Mouse (Mus musculus): Measurements from ENCODE around the gene Nle1. TPM values are rescaled to one million over a fixed set of nuclear protein-coding genes. Genes with fewer than 3 reads are reported as not detected.
A peak's percentile ranks its signal among the peaks of the same experiment; 100 is the strongest.
"Not testable (repeated sequence)": the region's sequence is repeated elsewhere in the genome, so short reads cannot be mapped to it uniquely, and the experiment has no call there.

Nle1 gene
- polyA plus RNA-seq, 1 experiment, result 29.1 TPM

DNA sequence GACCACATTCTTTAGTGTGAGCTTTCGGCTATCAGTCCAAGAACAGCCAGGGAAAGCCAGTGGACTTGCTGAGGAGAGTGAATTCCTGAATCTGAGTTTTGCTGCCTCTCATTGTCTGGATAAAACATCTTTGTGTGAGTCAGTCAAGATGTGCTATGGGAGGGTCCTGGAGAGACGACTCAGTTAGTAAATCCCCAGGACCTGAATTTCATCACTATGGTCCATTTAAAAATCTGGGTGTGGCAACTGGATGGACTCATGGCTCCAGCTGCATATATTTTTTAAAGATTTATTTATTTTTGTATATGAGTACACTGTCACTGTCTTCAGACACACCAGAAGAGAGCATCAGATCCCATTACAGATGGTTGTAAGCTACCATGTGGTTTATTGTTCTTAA, 37.4 kb upstream of the Nle1 start:
- WGBS, result 45% methylated on average over 2 of the region's 2 CpGs
- H3K4me3 ChIP-seq (replicated peaks; ENCODE audit: extremely low read depth, low read depth, low read length), result no peak overlapping the region
- no peak for DNase-seq
- TF ChIP-seq CTCF (IDR thresholded peaks at IDR 0.05; ENCODE audit: insufficient read depth, low read length) (no peak), POLR2A (IDR thresholded peaks at IDR 0.05; ENCODE audit: borderline replicate concordance, extremely low read depth, low read depth, low read length) (no peak)
- peaks cover 5% of the 10 kb centered on the region for H3K4me1 ChIP-seq (ENCODE audit: control insufficient read depth, insufficient read depth, low read length)

DNA sequence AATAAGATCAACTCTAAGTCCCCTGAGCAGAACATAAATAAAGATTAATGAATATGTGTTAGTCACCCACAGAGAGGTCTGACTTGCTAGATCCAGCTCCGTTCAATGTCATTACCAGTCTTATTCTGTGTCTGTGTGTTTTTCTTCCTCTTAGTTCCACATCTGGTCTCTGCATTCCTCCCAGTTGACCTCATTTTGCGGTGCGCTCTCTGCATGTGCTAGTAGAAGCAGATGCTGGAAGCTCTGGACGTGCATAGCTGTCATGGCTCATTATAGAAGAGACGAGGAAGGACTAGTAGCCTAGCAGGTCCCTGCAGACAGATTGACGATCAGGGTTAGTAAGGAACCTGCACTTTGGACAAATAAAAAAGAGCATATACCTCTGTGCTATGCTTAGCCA, 35.1 kb upstream of the Nle1 start:
- WGBS, result 64% methylated on average over 6 of the region's 6 CpGs
- DNase-seq, result no peak
- Histone ChIP-seq H3K4me3 (replicated peaks; ENCODE audit: extremely low read depth, low read depth, low read length) (no peak overlapping the region), H3K4me1 (ENCODE audit: control insufficient read depth, insufficient read depth, low read length) (peaks cover 2% of the 10 kb centered on the region; the same call in 1 of the 2 replicates)
- TF ChIP-seq CTCF (IDR thresholded peaks at IDR 0.05; ENCODE audit: insufficient read depth, low read length) (no peak), POLR2A (IDR thresholded peaks at IDR 0.05; ENCODE audit: borderline replicate concordance, extremely low read depth, low read depth, low read length) (no peak)

DNA sequence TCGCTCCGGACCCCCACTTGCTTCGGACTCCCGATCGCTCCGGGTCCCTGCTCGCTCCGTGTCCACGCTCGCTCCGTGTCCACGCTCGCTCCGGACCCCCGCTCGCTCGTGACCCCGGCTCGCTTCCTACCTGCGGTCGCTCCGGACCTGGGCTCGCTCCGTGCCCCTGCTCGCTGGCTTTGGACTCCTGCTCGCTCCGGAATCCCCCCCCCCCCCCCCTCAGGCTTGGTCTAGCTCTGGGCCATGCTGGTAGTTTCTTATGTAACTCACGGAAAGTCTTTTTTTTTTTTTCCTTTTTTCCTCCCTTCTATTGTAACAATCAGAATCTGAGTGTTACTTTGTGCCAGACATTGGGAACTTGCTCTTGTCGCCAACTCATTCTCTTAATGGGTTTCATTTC, 25.0 kb upstream of the Nle1 start:
- no peak for TF ChIP-seq CTCF (IDR thresholded peaks at IDR 0.05; ENCODE audit: insufficient read depth, low read length)
- TF ChIP-seq POLR2A (IDR thresholded peaks at IDR 0.05; ENCODE audit: borderline replicate concordance, extremely low read depth, low read depth, low read length), result no peak
- Histone ChIP-seq H3K4me3 (replicated peaks; ENCODE audit: extremely low read depth, low read depth, low read length) (peak overlapping the region; percentile 72), H3K4me1 (ENCODE audit: control insufficient read depth, insufficient read depth, low read length) (peaks cover 7% of the 10 kb centered on the region)
- DNase-seq, result no peak
- 3% methylated on average over 29 of the region's 29 CpGs for WGBS

DNA sequence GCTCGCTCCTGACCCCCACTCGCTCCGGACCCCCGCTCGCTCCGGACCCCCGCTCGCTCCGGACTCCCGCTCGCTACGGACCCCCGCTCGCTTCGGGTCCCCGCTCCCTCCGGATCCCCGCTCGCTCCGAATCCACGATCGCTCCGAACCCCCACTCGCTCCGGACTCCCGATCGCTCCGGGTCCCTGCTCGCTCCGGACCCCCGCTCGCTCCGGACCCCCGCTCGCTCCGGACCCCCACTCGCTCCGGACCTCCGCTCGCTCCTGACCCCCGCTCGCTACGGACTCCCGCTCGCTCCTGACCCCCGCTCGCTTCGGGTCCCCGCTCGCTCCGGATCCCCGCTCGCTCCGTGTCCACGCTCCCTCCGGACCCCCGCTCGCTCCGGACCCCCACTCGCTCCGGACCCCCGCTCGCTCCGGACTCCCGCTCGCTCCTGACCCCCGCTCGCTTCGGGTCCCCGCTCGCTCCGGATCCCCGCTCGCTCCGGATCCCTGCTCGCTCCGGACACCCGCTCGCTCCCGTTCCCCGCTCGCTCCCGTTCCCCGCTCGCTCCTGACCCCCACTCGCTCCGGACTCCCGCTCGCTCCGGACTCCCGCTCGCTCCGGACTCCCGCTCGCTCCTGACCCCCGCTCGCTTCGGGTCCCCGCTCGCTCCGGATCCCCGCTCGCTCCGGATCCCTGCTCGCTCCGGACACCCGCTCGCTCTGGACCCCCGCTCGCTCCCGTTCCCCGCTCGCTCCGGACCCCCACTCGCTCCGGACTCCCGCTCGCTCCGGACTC, 23.6 kb upstream of the Nle1 start:
- peak overlapping the region; percentile 41 for H3K4me3 ChIP-seq (replicated peaks; ENCODE audit: extremely low read depth, low read depth, low read length)
- not testable (repeated sequence) for DNase-seq; H3K4me1 ChIP-seq (ENCODE audit: control insufficient read depth, insufficient read depth, low read length)
- WGBS, result 2% methylated on average over 109 of the region's 119 CpGs

DNA sequence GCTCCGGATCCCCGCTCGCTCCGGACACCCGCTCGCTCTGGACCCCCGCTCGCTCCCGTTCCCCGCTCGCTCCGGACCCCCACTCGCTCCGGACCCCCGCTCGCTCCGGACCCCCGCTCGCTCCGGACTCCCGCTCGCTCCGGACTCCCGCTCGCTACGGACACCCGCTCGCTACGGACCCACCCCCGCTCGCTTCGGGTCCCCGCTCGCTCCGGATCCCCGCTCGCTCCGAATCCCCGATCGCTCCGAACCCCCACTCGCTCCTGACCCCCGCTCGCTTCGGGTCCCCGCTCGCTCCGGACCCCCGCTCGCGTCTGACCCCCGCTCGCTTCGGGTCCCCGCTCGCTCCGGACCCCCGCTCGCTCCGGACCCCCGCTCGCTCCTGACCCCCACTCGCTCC, 22.9 kb upstream of the Nle1 start:
- 5% methylated on average over 48 of the region's 63 CpGs for WGBS
- not testable (repeated sequence) for DNase-seq; H3K4me1 ChIP-seq (ENCODE audit: control insufficient read depth, insufficient read depth, low read length)
- H3K4me3 ChIP-seq (replicated peaks; ENCODE audit: extremely low read depth, low read depth, low read length), result peak overlapping the region; percentile 28

DNA sequence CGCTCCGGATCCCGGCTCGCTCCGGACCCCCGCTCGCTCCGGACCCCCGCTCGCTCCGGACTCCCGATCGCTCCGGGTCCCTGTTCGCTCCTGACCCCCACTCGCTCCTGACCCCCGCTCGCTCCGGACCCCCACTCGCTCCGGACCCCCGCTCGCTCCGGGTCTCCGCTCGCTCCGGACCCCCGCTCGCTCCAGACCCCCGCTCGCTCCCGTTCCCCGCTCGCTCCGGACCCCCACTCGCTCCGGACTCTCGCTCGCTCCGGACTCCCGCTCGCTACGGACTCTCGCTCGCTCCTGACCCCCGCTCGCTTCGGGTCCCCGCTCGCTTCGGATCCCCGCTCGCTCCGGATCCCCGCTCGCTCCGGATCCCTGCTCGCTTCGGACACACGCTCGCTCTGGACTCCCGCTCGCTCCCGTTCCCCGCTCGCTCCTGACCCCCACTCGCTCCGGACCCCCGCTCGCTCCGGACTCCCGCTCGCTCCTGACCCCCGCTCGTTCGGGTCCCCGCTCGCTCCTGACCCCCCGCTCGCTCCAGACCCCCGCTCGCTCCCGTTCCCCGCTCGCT, 22.3 kb upstream of the Nle1 start:
- WGBS, result 4% methylated on average over 78 of the region's 85 CpGs
- DNase-seq; H3K4me3 ChIP-seq (replicated peaks; ENCODE audit: extremely low read depth, low read depth, low read length); H3K4me1 ChIP-seq (ENCODE audit: control insufficient read depth, insufficient read depth, low read length): not testable (repeated sequence)

DNA sequence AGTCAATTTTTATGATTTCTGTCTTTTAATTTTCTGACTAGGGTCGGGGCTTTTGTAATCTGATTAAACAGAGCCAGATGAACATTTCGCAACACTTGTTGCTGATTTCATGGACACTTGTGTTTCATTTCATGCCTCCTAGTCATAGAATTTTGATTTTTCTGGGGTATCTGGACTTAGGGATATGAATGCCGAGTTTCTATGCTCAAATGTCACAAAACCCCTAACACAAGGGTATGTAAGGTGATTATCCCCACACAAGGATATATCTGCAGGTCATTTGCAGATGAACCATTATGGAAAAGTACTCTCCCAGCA, 21.4 kb upstream of the Nle1 start:
- Histone ChIP-seq H3K4me1 (ENCODE audit: control insufficient read depth, insufficient read depth, low read length) (peaks cover 7% of the 10 kb centered on the region), H3K4me3 (replicated peaks; ENCODE audit: extremely low read depth, low read depth, low read length) (no peak overlapping the region)
- TF ChIP-seq POLR2A (IDR thresholded peaks at IDR 0.05; ENCODE audit: borderline replicate concordance, extremely low read depth, low read depth, low read length) (no peak), CTCF (IDR thresholded peaks at IDR 0.05; ENCODE audit: insufficient read depth, low read length) (no peak)
- DNase-seq, result no peak
- 53% methylated on average over 3 of the region's 3 CpGs for WGBS

DNA sequence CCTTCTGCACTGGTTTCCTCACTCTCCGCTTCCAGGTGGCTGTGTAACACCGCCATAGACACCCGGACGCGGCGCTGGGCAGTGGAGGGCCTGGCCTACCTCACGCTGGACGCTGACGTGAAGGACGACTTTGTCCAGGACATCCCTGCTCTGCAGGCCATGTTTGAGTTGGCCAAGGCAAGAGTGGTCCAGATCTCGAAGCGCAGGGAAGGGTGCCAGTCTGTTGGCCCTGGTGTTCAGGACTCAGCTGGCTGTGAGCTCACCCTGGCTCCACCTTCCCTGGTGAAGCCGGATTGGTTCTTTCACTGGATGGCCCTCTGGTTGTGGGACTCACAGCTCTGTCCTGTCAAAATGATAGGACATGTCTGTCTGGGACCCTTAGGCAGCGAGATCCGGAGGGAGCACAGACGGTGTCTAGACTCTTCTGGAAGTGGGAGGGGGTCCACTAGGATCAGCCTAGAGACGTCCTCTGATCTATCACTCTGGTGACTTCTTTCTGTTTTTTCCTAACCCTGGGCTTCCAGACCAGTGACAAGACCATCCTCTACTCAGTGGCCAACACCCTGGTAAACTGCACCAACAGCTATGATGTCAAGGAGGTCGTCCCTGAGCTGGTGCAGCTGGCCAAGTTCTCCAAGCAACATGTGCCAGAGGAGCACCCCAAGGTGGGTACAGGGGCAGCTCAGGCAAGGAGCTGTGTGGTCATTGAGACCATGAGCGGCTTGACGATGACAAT, 20.9 kb upstream of the Nle1 start:
- TF ChIP-seq CTCF (IDR thresholded peaks at IDR 0.05; ENCODE audit: insufficient read depth, low read length), result no peak
- no peak for TF ChIP-seq POLR2A (IDR thresholded peaks at IDR 0.05; ENCODE audit: borderline replicate concordance, extremely low read depth, low read depth, low read length)
- WGBS, result 58% methylated on average over 20 of the region's 20 CpGs
- DNase-seq, result no peak

DNA sequence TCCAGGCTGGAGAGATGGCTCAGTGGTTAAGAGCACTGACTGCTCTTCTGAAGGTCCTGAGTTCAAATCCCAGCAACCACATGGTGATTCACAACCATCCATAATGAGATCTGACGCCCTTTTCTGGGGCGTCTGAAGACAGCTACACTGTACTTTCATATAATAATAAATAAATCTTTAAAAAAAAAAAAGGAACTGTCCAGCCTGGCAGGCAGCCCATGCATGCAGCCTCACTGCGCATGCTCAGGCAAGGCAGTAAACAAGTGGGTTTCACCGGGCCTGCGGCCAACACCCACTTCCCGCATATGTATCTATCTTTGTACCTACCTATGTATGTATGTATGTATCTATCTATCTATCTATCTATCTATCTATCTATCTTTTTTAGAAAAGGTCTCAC, 15.7 kb upstream of the Nle1 start:
- H3K4me1 ChIP-seq (ENCODE audit: control insufficient read depth, insufficient read depth, low read length); H3K4me3 ChIP-seq (replicated peaks; ENCODE audit: extremely low read depth, low read depth, low read length); DNase-seq: not testable (repeated sequence)
- WGBS, result 36% methylated on average over 6 of the region's 6 CpGs

More for the DNA sequence above, 20.9 kb upstream of the Nle1 start:
- Histone ChIP-seq H3K4me1 (ENCODE audit: control insufficient read depth, insufficient read depth, low read length) (peaks cover 7% of the 10 kb centered on the region), H3K4me3 (replicated peaks; ENCODE audit: extremely low read depth, low read depth, low read length) (no peak overlapping the region)

DNA sequence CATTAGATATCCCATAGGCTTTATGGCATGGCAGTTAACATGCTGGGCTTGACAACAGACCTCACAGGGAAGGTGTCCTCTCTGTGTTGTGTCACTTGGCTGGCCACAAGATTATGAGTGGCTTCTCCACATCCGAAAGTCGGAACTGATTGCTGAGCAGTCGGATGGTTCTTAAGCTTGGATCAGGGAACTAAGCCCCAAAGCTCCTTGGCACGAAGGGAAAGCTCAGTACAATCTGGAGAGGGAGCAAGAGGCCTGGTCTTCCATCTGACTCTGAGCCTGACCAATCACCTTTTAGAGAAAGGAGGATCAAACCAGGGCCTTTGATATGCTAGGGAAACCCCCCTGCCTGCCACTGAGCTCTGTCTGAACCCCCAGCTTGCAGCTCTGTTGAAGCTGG, 13.5 kb upstream of the Nle1 start:
- WGBS, result 75% methylated on average over 4 of the region's 4 CpGs
- TF ChIP-seq POLR2A (IDR thresholded peaks at IDR 0.05; ENCODE audit: borderline replicate concordance, extremely low read depth, low read depth, low read length), result no peak
- no peak for TF ChIP-seq CTCF (IDR thresholded peaks at IDR 0.05; ENCODE audit: insufficient read depth, low read length)

More for the DNA sequence above, 13.5 kb upstream of the Nle1 start:
- Histone ChIP-seq H3K4me1 (ENCODE audit: control insufficient read depth, insufficient read depth, low read length) (no peaks in the 10 kb centered on the region), H3K4me3 (replicated peaks; ENCODE audit: extremely low read depth, low read depth, low read length) (no peak overlapping the region)
- DNase-seq, result no peak
